Mouse (Mus musculus): ENCODE data around the gene Btaf1.

DNA sequence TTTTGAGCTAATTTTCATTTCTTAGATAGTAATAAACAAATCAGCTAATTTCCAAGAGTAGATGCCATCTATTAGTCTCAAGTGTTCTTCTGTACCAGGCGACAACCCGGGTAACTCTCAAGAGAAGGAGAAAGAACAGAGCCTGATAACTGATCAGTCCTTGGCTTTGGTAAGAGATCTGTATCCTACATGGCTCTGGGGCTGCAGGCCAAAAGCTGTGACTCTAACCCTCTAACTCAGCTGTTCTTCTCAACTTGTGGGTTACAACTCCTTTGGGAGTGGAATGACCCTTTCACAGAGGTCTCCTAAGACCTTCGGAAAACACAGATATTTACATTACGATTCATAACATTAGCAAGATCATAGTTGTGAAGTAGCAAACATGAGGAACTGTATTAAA is 134.2 kb downstream of the Btaf1 start:
- TF ChIP-seq CTCF (IDR thresholded peaks at IDR 0.05; ENCODE audit: low read depth, low read length) (no peak), POLR2A (IDR thresholded peaks at IDR 0.05; ENCODE audit: borderline replicate concordance, low read depth, low read length) (no peak)

All from bone marrow macrophage, adult 2 months (primary cell).